Mouse (Mus musculus) mature B cell (primary cell): Measurements from ENCODE around the gene Mss51.

Experiments used
- in situ Hi-C: fragments of 300-500 bp; cut with MboI; formaldehyde crosslinking; loops from 2 replicates; pipeline ENCODE4 v1.14.3; 2019

The Mss51 gene

DNA sequence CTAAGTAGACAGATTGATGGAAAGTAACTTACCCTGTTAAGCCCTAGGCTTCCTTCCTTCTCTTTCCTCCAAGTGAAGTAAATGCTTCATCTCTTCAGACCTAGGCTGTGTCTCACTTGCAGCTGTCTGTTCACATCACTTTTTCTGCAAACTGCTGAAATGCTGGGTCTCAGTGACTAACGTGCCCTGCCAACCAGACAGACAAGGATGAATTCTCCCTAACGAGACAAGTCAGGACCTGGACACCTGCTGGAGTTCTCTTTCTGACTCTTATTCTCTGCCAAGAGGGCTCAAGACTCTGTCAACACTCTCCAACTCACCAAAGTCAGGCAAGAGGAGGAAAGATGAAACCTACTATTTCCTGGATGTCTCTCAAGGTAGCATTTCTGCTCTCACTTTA lies at the start of gene Mss51:
Gene Mss51 (minus strand): TSS at position 299 of the 400 bp plus-strand sequence.
- in situ Hi-C loops, result no loop called here

DNA sequence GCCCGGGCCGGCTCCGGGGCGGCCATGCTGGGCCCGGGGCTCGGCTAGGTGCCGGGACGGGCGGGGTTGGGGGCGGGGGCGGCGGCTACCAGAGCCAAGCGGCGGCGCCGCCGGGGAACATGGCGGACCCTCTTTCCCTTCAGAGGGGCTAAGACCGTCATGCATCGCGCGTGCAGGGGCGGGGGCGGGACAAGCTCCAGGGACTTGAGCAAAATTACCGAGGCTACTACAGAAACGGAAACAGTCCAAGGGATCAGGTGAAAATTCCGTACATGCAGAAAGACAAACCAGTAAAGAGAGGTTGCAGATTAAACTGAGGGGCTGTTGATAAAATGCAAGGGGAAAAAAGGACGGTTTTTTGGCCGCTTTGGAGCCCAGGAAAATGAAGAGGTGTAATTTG lies 49.7 kb upstream of the Mss51 start, which contains the start of gene Ppp3cb:
Gene Ppp3cb (minus strand): TSS at position 159 of the 400 bp plus-strand sequence.
- in situ Hi-C loops, result no loop called here

DNA sequence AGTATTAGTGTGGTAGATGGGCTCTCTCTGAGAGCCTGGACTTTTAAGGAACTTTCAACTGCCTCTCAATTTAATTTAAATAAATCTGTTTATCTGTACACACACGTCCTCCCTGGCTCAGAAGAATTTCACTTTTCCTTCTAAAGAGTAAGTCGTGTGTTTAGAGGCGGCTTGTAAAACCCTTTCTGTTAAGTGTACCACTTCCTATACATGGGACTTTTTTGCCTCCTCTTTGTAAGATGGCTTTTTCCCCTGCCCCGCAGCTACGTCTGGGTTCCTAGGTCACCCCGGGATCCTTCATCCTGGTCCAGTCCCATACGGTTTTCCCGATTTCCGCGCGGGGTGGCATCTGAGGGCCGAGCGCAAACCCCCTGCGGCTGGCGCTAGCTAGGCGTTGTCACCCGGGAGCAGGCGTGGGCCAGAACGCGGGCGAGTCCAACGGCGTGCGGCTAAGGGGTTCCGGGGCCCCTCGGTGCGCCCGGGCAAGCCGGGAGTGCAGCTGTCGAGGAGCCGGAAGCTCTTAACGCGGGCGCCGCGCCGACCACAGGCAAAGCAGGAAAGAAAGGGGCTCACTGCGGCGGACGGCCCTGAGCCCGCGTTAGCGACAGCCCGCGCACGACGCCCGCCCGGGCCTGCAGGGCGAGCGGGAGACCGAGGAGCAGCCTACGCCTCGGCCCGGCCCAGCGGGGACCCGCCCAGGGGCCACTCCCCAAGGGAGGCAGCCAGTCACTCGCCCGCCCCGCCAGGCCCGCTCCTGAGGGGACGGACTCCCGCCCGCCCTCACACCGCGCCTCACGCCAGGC lies 49.0 kb upstream of the Mss51 start:
- in situ Hi-C loops, result no loop called here

DNA sequence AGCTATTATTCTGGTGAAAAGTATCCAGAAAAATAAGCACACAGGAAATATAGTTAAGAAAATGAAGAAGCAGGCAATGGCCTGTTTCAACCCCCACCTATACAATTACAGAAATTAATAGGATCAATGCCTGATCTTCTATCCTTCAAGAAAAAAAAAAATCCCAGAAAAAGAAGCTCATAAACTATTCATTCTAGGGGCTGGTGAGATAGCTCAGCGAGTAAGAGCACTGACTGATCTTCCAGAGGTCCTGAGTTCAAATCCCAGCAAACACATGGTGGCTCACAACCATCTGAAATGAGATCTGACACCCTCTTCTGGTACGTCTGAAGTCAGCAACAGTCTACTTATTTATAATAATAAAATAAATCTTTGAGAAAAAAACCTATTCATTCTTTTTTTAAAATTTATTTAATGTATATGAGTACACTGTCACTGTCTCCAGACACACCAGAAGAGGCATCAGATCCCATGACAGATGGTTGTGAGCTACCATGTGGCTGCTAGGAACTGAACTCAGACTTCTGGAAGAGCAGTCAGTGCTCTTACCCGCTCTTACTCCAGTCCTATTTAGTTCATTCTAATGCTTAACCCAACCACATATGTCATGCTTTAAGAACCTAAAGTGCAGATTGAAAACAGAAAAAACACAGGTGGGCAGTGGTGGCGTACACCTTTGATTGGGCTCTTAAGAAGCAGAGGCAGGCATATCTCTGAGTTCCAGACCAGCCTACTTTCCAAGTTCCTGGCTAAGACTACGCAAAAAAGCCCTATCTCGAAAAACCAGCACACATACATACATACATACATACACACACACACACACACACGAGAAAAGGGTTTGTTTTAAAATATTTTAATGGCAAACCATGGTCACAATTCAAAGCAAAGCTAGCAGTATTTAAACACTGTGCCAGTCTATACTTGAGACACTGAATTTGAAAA lies 48.0 kb upstream of the Mss51 start:
- in situ Hi-C loops, result no loop called here

DNA sequence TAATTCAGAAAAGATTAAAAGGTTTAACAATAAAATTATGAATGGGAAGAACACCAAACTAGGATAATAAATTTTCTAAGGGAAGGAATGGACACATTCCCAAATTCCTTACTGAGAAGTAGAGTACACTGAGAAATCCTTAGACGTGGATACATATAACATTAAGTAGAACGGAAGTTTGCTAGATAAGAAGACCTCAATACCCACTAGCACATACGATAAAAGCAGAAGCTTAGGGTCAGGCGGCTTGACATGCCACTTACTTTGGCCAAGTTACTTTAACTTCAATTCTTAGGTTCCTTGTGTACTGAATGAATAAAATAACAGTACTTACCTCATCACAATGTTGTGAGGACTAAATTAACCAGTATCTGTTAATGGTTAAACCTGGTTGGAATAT lies 32.9 kb upstream of the Mss51 start:
- in situ Hi-C loops, result no loop called here

DNA sequence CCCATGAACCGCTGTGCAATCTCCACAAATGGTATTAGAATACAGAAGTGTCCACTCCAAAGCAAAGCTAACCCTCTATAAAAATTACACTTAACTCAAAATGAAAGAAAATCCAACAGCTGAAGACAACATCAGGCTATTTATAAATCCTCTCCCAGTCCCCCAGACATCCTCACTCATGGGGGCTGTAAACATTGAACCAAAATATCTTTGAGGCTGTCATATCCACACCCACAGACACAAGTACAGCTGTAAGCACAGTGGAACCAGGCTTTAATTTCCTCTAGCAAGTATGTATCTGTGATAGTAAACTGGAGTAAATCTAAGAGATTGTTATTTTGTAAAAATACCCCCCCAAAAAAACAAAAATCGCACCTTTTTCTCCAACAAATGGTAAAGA lies 23.5 kb upstream of the Mss51 start:
- in situ Hi-C loops, result no loop called here

DNA sequence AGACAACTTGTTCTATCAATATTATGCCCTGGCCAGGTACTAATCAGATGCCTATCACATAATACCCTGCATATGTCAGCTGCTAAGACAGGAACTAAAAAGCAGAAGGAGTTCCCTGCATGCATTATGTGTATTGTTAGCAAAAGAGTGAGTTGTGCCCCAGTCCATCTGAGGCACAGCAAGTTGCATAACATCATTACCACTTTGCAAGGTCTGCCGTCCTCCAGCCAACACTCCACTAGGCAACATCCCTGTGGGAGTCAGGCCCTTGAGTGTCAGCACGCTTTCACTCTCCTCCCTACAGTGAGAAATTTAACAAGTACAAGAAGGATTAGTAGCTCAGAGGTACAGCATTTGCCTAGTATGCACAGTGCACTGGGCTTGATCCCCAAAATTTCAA lies 11.7 kb upstream of the Mss51 start:
- in situ Hi-C loops, result no loop called here

DNA sequence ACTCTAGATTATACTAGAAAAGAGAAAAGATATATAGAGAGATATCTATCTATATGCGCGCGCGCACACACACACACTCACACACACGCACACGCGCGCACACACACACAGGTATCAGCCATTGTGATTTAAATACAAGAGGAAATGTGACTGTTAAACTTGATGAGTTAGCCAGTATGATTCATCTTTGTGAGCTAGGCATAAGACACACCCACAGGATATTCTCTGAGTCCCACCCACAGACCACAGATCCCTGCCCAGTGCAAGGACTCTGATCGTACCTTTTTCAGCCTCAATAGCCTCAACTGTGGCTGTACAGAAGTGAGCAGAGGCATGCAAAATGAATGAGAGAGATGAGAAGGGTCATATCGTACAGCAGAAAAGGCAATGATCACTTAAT lies 6.3 kb upstream of the Mss51 start:
- in situ Hi-C loops, result no loop called here

DNA sequence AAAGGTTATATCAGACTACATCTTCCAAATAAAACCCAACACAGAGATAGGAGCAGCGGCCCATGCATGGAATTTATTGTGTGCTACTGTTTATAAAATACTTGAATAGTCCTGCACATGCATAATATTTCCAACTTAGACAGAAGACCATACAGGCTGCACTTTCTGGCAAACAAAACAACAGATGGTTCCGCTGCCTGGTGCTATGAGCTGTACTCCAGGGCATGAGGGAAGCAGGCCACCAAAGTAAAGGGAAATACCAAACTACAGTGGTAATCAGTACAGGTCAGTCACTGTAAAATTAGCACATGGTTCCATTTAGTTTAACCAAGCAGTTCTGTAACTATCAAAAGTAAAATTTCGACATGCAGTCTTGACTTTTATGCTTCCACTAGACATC lies 3.3 kb upstream of the Mss51 start:
- in situ Hi-C loops, result no loop called here

DNA sequence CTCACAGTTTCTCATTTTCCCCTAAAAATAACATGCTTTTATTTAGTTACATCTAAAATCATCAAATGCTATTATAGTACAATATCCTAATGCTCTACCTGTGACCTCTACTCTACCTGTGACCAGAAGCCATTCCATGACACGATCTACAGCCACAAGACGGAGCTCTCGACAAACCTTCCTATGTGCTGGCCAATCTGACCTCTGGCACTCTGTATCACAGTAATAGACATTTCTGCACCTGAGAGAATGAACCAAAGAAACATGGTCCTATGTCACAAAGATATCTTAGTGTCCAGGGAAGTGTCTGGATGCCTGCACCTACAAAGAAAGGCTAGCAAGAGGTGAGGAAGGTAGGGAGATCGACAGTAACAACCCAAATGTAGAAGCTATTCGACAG lies 10.7 kb downstream of the Mss51 start:
- in situ Hi-C loops, result no loop called here

DNA sequence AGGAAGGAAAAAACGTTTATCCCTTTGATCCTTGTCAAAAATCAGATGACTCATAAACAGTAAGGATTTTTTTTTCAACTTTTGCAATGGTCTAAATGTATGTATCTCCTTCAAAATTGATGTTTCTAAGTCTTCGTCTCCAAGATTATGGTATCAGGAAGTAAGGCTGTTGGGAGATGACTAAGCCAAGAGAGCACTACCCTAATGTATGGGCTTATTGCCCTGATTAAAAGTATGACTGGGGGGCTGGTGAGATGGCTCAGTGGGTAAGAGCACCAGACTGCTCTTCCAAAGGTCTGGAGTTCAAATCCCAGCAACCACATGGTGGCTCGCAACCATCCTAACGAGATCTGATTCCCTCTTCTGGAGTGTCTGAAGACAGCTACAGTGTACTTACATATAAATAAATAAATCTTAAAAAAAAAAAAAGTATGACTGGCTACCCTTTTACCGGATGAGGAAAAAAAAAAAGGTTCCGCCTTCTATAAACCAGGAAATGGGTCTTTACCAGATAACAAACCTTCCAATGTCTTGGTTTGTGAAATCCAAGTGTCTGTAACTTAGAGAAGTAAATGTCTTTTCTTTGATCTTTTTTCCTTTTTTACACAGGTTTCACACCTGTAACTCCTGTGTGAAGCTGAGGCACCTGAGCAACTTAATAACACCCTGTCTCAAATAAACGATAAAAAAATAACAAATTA lies 14.5 kb downstream of the Mss51 start:
- in situ Hi-C loops, result no loop called here

DNA sequence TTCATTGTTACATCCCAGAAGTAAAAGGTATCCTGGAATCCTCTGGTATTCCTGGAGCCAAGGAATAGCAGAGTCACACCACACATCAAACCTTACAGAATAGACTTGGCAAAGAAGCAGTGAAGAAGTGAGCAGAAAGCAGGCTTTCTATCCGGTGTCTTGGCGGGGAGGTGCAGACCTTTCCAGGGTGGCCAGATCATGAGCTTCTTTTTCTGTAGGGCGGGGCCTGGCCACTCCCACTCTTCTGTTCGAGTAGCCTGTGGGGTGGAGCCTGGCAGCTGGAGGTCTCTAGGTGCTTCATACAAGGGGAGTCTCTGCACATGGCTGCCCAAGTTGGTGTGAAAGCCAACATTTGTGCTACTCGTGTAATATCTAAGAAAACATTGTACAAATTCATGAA lies 15.5 kb downstream of the Mss51 start:
- in situ Hi-C loops, result no loop called here

DNA sequence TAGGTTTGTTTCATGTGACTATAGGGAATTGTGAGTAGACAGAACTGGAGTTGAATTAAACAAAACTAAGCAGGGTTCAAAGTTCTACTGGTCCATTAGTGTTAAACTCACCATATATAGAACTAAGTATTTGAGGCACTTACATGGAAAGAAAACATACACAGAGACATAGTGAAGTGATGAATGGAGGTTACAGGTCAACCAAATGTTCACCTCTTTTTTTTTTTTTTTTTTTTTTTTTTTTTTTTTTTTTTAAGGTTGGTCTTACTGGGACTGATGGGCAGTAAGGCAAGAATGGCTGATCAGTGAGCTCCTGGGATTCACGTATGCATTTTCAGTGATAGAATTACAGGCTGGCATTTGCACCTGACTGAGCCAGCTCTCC lies 16.5 kb downstream of the Mss51 start:
- in situ Hi-C loops, result no loop called here

DNA sequence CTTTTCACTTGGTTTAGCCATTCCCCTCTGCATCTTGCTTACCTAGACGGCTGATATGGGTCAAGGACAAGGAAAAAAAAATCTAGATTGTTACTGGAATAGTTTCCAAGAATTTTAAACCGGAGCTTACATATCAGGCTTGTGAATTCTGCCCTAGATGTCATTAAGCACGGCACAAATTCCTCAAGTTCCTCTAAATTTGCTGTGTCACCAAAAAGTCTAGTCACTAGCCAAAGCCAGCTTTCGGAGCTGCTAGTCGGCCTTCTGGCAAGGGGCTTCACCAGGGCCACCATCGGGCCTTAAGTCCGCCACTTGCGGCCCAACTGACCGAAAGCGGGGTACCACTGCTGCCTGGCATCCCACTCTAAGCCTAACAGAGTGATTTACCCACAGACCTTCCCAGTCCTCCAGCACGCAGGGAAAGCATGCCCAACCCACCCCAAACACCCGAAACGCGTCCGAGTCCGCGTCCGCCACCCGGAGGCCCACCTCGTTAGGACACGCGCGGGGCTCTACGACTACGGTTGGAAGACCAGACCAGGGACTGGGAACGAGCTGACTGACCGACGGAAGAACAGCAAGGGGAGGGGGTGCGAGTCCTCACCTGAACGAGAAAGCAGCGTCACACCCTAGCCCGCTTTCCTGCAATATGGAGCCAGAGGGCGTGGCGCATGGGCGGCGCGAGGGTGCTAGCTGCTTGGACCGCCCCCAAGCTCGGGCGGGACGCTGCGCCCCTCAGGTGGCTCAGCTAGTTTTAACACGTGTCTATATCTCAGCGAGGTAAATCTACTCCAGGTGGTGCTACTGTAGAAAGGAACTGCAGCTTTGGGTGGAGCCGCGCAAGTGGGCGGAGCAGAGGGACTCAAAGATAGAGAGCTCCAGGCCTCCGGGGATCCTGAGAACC lies 17.2 kb downstream of the Mss51 start, which contains the start of gene Anxa7:
Gene Anxa7 (minus strand): TSS at position 843 of the 904 bp plus-strand sequence.
- in situ Hi-C loops, result no loop called here

DNA sequence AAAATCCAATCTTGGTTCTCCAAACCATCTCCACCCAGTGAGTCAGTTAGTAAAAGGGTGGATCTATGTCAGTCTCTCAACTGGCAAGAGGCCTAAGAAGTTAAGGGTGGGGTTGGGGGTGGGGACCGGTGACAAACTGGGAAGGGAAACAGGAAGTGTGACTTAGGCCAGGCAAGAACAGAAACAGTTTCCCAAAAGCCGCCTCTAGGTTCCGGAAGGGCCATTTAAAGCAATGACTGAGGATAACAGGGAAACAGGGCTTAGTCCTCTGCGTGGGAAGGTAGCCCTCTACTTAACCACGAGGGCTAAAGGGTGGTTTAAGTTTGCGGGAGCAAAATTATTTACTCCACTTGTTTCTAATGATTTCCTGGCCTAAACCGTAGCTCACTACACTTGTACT lies 17.9 kb downstream of the Mss51 start:
- in situ Hi-C loops, result no loop called here

DNA sequence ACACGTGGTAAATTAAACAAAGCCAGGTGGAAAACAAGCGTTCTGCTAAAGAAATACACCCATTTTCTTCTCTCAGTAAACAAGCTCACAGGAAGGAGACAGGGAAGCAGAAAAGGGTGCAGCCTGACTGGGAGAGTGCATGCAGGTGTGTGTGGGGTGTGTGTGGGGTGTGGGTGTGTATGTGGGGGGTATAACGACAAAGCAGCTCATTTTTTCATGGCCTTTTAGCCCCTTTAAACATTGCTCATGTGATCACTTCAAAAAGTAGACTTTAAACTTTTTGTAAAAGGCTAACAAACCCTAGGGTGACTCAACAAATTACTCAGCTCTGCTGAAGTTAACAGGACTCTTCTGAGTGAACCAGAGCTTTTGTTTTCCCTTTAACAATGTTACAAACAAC lies 18.3 kb downstream of the Mss51 start:
- in situ Hi-C loops, result no loop called here

DNA sequence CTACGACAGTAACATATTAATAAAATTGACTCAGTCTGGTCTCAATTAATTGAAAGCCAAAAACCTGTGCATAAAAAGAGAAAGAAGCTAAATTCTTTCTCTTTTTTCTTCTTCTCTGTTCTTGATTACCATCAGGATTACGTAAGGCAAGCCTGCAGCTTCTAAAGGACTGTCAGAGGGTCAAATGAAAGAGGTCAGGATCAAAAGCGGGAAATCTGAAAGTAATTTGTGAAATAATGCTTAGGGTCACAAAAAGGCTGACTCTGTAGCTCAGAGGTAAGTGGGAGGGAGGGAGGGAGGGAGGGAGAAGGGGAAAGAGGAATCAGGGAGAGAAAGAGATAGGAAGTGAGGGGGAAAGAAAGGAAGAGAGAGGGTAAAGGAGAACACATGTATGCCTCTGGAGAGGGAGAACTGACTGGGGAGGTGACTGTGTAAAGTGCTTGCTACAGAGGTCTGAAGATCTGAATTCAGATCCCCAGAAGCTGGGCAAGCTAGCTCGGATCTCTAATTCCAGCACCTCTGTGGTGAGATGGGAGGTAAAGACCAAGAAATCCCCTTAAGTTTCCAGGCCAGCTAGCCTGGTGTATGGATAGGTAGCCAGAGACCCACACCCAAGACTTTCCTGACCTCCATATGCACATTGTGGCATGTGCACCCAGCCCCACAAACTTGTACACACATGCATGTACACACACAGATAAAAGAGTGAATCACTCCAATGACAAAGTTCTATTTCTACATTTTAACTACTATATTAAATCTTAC lies 19.3 kb downstream of the Mss51 start:
- in situ Hi-C loops, result no loop called here

DNA sequence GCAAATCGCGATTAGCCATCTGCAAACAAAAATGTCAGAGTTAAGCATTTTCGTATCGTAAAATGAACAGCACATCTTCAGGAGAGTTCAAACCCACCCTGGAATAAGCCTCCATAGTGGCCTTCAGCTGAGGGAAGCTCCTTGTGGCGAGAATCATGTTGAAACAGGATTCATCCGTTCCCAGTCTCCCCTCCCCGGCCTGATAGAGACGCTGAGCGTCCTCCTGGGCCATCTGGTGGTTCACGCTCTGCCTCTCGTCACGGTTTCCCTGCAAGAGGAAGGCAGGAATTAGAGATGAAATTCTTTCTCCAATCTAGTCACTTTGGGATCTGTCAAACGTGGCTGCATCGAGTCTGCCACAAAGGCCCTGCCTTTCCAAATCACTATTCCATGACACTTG lies 36.5 kb downstream of the Mss51 start:
- in situ Hi-C loops, result no loop called here

DNA sequence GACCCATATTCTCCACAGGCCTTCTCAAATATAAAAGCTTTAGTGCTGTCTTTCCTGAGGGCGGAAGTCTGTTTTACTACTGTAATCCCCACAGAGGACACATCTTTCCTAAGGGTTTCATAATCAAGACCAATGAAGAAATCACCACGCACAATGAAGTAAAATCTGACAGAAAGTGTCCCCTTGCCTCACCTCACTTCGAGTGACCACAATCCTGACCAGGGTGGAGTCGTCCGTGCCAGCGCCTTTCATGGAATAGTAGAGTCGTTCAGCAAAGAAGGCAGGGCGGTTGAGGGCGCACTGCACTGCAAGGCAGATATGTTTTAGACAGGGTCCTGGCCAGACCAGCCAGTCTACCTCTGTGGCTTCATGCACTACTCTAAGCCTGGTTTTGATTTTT lies 38.3 kb downstream of the Mss51 start:
- in situ Hi-C loops, result no loop called here

DNA sequence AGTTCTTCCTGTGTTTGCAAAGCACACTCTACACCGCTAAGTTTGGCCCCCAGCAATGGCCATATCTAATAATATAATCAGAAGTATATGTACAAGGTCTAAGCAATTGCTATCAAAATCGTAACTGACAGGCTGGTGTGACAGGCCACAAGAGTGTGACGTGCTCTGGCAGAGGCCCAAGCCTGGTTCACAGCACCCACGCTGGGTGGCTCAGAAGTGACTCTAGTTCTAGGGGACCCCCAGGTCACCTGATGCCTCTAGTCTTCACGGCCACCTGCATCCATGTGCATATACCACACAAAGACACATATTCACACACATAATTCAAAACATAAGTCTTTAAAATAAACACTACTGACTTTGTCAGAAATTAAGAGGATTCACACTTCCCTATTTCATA lies 43.8 kb downstream of the Mss51 start:
- in situ Hi-C loops, result no loop called here
